Mouse (Mus musculus): ENCODE data around the gene Rnf123.

Rnf123 gene

GRCm38 (mm10) chr9:108082988-108083431, at the start of gene Rnf123:
Gene Rnf123, minus strand, starts transcription at chr9:108083346.
- no peak for DNase-seq (ENCODE audit: low spot score)

- DNase-seq (ENCODE audit: low spot score): no peak
Measured at GRCm38 (mm10) chr9:108132373-108132772, 49.2 kb upstream of the Rnf123 start.

DNA sequence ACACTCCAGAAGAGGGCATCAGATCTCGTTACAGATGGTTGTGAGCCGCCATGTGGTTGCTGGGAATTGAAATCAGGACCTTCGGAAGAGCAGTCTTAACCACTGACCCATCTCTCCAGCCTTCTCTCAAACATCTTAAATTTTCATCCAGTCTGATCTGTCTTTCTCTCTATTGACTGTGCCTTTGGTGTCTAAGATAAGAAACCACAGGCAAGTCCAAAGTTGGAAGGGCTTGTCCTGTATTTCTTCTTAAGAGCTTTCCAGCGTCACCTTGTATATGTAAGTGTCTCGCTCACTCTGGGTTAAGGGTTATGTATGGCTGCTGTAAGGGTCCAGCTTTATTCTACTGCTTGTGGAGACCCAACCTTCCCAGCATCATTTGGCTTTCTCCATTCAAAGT, 48.4 kb upstream of the Rnf123 start:
- DNase-seq (ENCODE audit: low spot score): no peak

GRCm38 (mm10) chr9:108129042-108129948, 46.1 kb upstream of the Rnf123 start:
- no peak for DNase-seq (ENCODE audit: low spot score)

- DNase-seq (ENCODE audit: low spot score): no peak
Measured at GRCm38 (mm10) chr9:108128248-108128647, 45.1 kb upstream of the Rnf123 start.

GRCm38 (mm10) chr9:108126436-108127180, 43.5 kb upstream of the Rnf123 start:
- DNase-seq (ENCODE audit: low spot score): no peak

GRCm38 (mm10) chr9:108125731-108126130, 42.6 kb upstream of the Rnf123 start:
- no peak for DNase-seq (ENCODE audit: low spot score)

- DNase-seq (ENCODE audit: low spot score): no peak
Measured at GRCm38 (mm10) chr9:108123916-108124315, 40.8 kb upstream of the Rnf123 start.

GRCm38 (mm10) chr9:108121170-108121969, 38.2 kb upstream of the Rnf123 start:
- no peak for DNase-seq (ENCODE audit: low spot score)

- no peak for DNase-seq (ENCODE audit: low spot score)
Measured at GRCm38 (mm10) chr9:108120671-108121070, 37.5 kb upstream of the Rnf123 start.

GRCm38 (mm10) chr9:108119891-108120411, 36.8 kb upstream of the Rnf123 start:
- peak; percentile 80 for DNase-seq (ENCODE audit: low spot score)

- DNase-seq (ENCODE audit: low spot score): no peak
Measured at GRCm38 (mm10) chr9:108117143-108117542, 34.0 kb upstream of the Rnf123 start.

DNA sequence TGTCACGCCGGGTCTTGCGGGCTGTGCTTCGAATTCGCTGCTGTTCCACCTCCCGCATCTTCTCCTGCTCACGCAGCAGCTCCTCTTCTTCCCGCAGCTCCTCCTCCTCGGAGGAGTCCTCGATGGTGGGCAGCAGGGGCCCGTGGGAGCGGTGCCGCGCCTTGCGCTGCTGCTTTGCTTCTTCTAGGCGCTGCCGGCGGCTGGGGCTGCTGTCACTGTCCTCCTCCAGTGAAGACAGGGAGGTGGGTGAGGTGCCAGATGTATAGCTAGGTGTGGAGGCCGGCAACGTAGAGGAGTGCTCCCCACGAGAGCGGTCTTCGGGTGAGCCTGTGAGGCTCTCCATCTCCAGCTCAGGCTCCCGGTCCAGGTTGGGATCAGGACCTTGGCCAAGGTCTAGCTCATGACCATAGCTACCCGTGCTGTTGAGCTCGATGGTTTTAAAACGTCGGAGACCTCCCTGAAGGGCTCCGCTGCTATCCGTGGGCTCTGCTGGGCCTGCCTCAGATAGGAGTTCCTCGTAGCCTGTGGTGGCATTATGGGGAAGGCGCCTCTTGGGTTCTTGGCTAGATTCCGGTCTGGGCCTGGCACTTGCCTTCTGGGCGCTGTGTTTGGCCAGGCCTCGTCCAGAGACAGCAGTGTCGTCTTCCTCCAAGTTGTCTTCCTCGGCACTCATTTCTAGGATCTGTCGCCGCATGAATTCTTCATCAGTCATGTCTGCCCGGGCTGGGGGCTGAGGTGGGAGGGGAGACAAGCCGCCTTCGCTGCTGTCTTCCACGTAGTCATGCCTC, 32.3 kb upstream of the Rnf123 start:
- DNase-seq (ENCODE audit: low spot score): no peak

- no peak for DNase-seq (ENCODE audit: low spot score)
Measured at GRCm38 (mm10) chr9:108112719-108113340, 29.7 kb upstream of the Rnf123 start.

- DNase-seq (ENCODE audit: low spot score): no peak
Measured at GRCm38 (mm10) chr9:108111593-108112121, 28.5 kb upstream of the Rnf123 start.

- DNase-seq (ENCODE audit: low spot score): no peak
Measured at GRCm38 (mm10) chr9:108111101-108111592, 28.0 kb upstream of the Rnf123 start.

GRCm38 (mm10) chr9:108110160-108110559, 27.0 kb upstream of the Rnf123 start:
- DNase-seq (ENCODE audit: low spot score): no peak

GRCm38 (mm10) chr9:108107867-108108266, 24.7 kb upstream of the Rnf123 start:
- no peak for DNase-seq (ENCODE audit: low spot score)

GRCm38 (mm10) chr9:108106090-108106489, 22.9 kb upstream of the Rnf123 start:
- DNase-seq (ENCODE audit: low spot score): no peak

DNA sequence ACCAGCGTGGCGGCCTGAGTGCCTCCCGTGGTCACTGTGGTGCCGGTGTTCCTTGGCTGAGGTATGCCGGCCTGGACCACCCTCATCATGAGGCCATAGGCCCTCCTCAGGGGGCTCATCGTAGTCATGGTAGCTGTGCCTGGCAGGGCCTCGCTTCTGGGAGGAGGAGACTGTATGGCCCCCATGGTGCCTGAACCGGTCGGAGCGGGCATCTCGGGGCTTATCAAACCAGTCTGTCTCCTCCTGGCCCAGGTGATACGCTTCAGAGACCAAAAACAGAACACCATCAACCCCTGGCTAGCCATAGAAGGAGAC, 22.4 kb upstream of the Rnf123 start:
- DNase-seq (ENCODE audit: low spot score): no peak

Measured in MN1 (cell line).